Mouse (Mus musculus) thymus, adult 18-20 months (tissue): ENCODE results near the gene Oprm1.

Experiments used
- DNase-seq, 2 experiments: peaks; one replicate each; pipeline ENCODE4 v3.0.0; 2022; ENCODE audit warnings: mixed read lengths in 2 of 2

Oprm1 gene

GRCm38 (mm10) chr10:6896659-6897303, 138.5 kb downstream of the Oprm1 start:
- DNase-seq, result no peak

- DNase-seq, result no peak
Measured at GRCm38 (mm10) chr10:6900126-6900525, 141.8 kb downstream of the Oprm1 start.

GRCm38 (mm10) chr10:6901819-6902393, 143.6 kb downstream of the Oprm1 start:
- DNase-seq, result no peak

- no peak for DNase-seq
Measured at GRCm38 (mm10) chr10:6909763-6910162, 151.5 kb downstream of the Oprm1 start.

GRCm38 (mm10) chr10:6915991-6916390, 157.7 kb downstream of the Oprm1 start:
- DNase-seq, result no peak

- no peak for DNase-seq
Measured at GRCm38 (mm10) chr10:6916545-6917257, 158.4 kb downstream of the Oprm1 start.

- DNase-seq, result no peak
Measured at GRCm38 (mm10) chr10:6926724-6927123, 168.4 kb downstream of the Oprm1 start.

- DNase-seq, result no peak
Measured at GRCm38 (mm10) chr10:6927600-6928223, 169.4 kb downstream of the Oprm1 start.

GRCm38 (mm10) chr10:6928905-6929304, 170.6 kb downstream of the Oprm1 start:
- DNase-seq, result no peak

GRCm38 (mm10) chr10:6930398-6930797, 172.1 kb downstream of the Oprm1 start:
- DNase-seq, result no peak

GRCm38 (mm10) chr10:6930889-6931288, 172.6 kb downstream of the Oprm1 start:
- DNase-seq, result no peak

- no peak for DNase-seq
Measured at GRCm38 (mm10) chr10:6934776-6935175, 176.5 kb downstream of the Oprm1 start.

GRCm38 (mm10) chr10:6936671-6937425, 178.5 kb downstream of the Oprm1 start:
- no peak for DNase-seq

GRCm38 (mm10) chr10:6953115-6953514, 194.8 kb downstream of the Oprm1 start:
- DNase-seq, result no peak

- DNase-seq, result no peak
Measured at GRCm38 (mm10) chr10:6954533-6954932, 196.2 kb downstream of the Oprm1 start.

GRCm38 (mm10) chr10:6956357-6956756, 198.1 kb downstream of the Oprm1 start:
- DNase-seq, result peak in 1 of 2 experiments; percentile 12

- no peak for DNase-seq
Measured at GRCm38 (mm10) chr10:6958791-6959190, 200.5 kb downstream of the Oprm1 start.

- no peak for DNase-seq
Measured at GRCm38 (mm10) chr10:6967588-6968242, 209.4 kb downstream of the Oprm1 start.

GRCm38 (mm10) chr10:6968334-6968733, 210.0 kb downstream of the Oprm1 start:
- no peak for DNase-seq

- DNase-seq, result no peak
Measured at GRCm38 (mm10) chr10:6977843-6978242, 219.5 kb downstream of the Oprm1 start.

- no peak for DNase-seq
Measured at GRCm38 (mm10) chr10:6978733-6979132, 220.4 kb downstream of the Oprm1 start.

GRCm38 (mm10) chr10:6979216-6979615, 220.9 kb downstream of the Oprm1 start:
- DNase-seq, result no peak
